Mouse (Mus musculus): ENCODE measurements around the gene Cyp2d22.

Gene Cyp2d22

GRCm38 (mm10) chr15:82354126-82354945 is 25.7 kb downstream of the Cyp2d22 start, which contains the start of gene Ndufa6:
Gene Ndufa6, minus strand, starts transcription at chr15:82354322.
- TF ChIP-seq GATA4 (IDR thresholded peaks at IDR 0.05; ENCODE audit: insufficient replicate concordance, low read length): peak; percentile 79; the same call in 1 of the 2 replicates

DNA sequence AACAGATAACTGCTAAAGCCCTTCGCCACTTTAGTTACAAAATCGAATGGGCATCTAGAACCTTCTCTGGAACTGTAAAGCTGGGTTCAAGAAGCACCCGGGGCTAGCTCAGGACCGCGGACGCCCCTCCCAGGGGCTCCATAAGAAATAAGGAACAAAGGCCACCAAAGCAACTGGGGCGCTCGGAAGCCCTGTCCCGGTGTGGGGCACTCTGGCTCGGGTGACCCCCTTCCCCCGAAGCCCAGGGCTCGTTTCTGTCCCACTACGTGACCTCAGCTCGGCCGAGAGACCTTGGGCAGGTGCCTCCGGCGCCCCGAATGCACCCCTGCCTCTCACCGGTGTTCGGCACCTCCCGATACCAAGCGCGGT is 26.3 kb downstream of the Cyp2d22 start:
- no peak for TF ChIP-seq GATA4 (IDR thresholded peaks at IDR 0.05; ENCODE audit: insufficient replicate concordance, low read length)

GRCm38 (mm10) chr15:82353078-82353744 is 26.8 kb downstream of the Cyp2d22 start:
- TF ChIP-seq GATA4 (IDR thresholded peaks at IDR 0.05; ENCODE audit: insufficient replicate concordance, low read length): no peak

GRCm38 (mm10) chr15:82351480-82351879 is 28.6 kb downstream of the Cyp2d22 start:
- no peak for TF ChIP-seq GATA4 (IDR thresholded peaks at IDR 0.05; ENCODE audit: insufficient replicate concordance, low read length)

DNA sequence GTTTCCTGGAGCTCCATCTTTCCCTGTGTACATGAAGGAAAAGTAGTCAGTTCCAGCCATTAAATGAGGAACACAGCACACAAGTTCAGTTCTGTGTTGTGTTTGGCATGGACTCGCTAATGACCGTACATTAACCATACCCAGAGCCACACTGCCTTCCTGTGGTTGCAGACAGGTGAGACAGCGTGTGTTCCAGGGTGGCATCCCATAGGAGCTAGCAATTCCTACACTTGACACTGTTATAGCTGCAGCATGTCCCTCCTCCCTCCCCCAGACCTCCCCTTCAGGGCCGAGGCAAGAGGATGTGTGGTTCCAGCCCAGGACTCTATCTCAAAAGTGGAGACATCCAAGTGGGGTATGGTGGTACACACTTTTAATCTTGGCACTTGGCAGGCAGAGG is 29.7 kb downstream of the Cyp2d22 start:
- no peak for TF ChIP-seq GATA4 (IDR thresholded peaks at IDR 0.05; ENCODE audit: insufficient replicate concordance, low read length)

DNA sequence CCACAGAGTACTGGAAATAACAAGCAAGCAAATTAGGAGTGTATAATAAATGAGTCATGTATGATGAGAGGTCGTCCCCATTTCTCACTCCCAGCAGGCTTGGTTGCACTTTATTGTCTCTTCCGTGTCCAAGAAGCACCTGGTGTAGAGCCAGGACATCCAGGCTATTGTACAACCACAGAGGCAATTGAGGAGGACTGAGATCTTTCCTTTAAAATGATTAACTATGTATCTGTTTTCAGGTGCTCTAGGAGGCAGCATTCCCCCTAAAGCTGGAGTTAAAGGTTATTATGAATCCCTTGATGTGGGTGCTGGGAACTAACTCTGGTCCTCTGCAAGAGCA is 31.1 kb downstream of the Cyp2d22 start:
- TF ChIP-seq GATA4 (IDR thresholded peaks at IDR 0.05; ENCODE audit: insufficient replicate concordance, low read length): no peak

DNA sequence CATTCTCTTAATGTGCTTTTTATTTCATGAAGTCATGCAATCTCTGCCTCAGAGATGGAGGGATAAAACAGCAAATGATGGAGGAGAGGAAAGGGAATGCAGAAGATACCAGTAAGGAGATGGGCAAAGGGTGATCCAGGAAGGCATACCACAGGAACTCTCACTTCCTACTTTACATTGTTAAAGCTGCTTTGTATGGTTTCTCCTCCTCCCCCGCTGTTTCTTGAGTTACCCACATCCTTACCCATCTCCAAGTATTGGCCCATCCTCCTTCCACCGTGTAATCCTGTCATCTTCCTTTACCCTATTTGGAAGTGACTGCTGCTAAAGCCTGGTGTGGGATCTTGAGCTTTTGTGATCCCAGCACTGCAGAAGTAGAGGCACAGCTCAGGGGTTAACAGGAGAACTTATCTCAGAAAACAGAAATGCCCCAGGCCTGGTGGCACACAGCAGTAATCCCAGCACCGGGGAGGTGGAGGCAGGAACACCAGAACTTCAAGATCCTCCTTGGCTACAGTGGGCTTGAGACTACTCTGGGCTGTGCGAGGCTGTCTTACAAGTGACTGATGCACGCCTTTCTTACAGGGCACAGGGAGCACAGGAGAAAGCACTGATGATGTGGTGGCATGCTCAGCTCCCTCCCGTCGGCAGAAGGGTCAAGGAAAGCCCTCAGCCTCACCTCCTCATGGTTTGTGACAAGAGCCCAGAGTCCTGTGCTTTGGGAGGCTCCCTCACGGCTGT is 31.6 kb downstream of the Cyp2d22 start:
- no peak for TF ChIP-seq GATA4 (IDR thresholded peaks at IDR 0.05; ENCODE audit: insufficient replicate concordance, low read length)

- no peak for TF ChIP-seq GATA4 (IDR thresholded peaks at IDR 0.05; ENCODE audit: insufficient replicate concordance, low read length)
Measured at GRCm38 (mm10) chr15:82347852-82348251, 32.2 kb downstream of the Cyp2d22 start.

- no peak for TF ChIP-seq GATA4 (IDR thresholded peaks at IDR 0.05; ENCODE audit: insufficient replicate concordance, low read length)
Measured at GRCm38 (mm10) chr15:82347303-82347676, 32.8 kb downstream of the Cyp2d22 start.

- TF ChIP-seq GATA4 (IDR thresholded peaks at IDR 0.05; ENCODE audit: insufficient replicate concordance, low read length): no peak
Measured at GRCm38 (mm10) chr15:82346580-82347302, 33.3 kb downstream of the Cyp2d22 start.

GRCm38 (mm10) chr15:82345820-82346470 is 34.1 kb downstream of the Cyp2d22 start:
- TF ChIP-seq GATA4 (IDR thresholded peaks at IDR 0.05; ENCODE audit: insufficient replicate concordance, low read length): no peak

- TF ChIP-seq GATA4 (IDR thresholded peaks at IDR 0.05; ENCODE audit: insufficient replicate concordance, low read length): no peak
Measured at GRCm38 (mm10) chr15:82344971-82345370, 35.1 kb downstream of the Cyp2d22 start.

GRCm38 (mm10) chr15:82343368-82344287 is 36.4 kb downstream of the Cyp2d22 start:
- no peak for TF ChIP-seq GATA4 (IDR thresholded peaks at IDR 0.05; ENCODE audit: insufficient replicate concordance, low read length)

- no peak for TF ChIP-seq GATA4 (IDR thresholded peaks at IDR 0.05; ENCODE audit: insufficient replicate concordance, low read length)
Measured at GRCm38 (mm10) chr15:82342543-82342935, 37.5 kb downstream of the Cyp2d22 start.
